Mouse (Mus musculus): ENCODE data around the gene Ppp2r3a. TPM values are rescaled to one million over a fixed set of nuclear protein-coding genes. Genes with fewer than 3 reads are reported as not detected.

Gene Ppp2r3a
- 100 to 1,000 TPM; 164 to 188 TPM for total RNA-seq (2021)
- long read RNA-seq, experiment 1, full-length matches to known transcripts: 49 of 77 reads
- long read RNA-seq, experiment 1, partial matches to known transcripts: 11 of 77 reads
- long read RNA-seq, experiment 1, other reads (novel, unspliced or antisense): 17 of 77 reads
- long read RNA-seq, experiment 2, full-length matches to known transcripts: 46 of 72 reads
- long read RNA-seq, experiment 2, partial matches to known transcripts: 10 of 72 reads
- long read RNA-seq, experiment 2, other reads (novel, unspliced or antisense): 16 of 72 reads

DNA sequence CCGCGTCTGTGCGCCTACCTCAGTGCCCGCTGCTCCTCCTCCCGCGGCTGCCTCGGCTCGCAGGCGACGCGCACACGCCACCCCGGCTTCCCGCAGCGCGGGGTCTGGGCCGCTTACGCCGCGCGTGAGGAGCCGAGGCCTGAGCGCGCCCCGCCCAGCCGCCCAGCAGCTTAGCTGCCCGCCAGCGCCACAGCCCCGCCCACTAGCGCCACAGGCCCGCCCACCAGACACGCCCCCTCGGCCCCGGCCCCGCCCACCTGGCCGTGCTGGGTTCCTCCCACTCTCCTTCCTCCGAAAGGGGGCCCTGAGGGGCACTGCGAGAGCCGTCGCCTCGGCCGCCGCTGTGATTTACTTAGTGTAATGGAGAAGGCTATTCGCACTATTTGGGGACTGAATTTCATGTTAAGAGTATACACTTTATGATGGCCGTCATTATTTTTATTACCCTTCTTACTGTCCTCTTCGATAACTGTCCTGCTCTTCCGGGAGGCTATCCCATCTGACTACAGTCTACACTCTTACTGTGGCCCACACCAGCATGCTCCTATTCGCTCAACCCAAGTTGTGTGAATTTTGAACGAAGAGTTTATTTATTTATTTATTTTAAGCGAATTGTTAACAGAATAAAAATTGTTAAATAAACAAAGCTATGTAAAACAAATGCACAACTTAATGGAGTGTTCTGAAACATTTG lies at the start of gene Ppp2r3a:
TSS of gene Ppp2r3a (minus strand) at position 152 of the 694 bp plus-strand sequence.
- DNase-seq (ENCODE audit: low spot score in 2 of 2): peak; percentile 99 to 100

DNA sequence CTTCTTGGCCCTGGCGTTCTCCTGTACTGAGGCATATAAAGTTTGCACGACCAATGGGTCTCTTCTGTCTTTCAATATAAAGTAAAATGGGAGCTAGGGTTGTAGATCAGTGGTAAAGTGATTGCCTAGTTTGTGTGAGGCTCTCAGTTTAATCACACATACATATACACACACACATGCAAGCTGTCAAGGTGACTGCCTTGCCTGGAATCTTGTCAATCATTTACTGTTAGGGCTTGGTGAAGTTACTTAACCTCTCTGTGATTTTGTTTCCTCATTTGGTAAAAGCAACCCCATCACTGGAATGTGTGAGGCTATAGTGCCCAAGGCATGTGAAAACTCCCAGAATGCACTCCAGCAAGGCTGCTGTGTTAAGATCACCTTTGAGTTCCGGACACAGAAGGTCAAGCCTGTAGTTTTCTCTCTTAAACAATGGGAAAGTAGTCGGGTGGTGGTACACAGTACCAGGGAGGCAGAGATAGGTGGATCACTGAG lies 48.9 kb upstream of the Ppp2r3a start:
- DNase-seq (ENCODE audit: low spot score in 2 of 2): no peak

DNA sequence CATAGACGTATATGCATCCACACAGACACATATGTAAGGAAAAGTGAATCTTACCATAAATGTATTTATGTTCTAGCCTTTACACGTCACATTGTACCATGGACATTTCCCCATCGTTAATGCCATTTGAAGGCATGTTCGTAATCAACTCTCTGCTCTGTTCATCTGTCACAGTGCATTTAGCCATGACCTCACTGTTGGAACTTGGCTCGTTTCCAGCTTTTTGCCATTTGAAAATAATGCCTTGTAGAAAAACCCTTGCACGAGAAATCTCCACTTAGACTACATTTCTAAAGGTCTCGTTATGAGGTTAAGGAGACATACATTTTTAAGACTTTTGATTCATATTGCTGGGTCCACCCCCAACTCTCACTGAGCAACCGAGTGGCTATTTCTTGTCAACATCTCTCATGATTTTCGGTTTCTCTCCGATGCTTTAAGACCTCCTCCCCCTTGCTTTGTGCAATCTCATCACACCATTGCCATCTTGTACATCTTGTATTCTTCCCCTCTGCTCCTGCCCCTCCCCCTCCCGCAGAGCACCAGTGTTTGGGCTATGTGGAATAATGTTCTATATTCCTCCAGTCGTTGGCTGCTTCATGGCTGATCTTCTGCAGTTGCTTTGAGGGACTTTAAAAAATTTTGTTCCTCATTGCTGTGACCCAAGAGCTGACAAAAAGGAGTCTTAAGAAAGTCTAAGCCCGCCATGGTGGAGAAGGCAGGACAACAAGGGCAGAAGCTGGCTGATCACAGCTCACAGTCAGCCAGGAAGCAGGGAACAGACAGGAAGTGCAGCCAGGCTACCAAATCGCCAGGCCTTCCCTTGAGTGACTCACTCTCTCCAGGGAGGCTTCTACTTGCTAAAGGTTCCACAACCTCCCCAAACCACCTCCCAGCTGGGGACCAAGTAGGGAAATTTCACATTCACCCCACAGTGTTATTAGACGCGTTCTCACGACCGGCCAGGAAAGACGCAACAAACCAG lies 40.4 kb upstream of the Ppp2r3a start:
- DNase-seq (ENCODE audit: low spot score in 2 of 2): no peak

DNA sequence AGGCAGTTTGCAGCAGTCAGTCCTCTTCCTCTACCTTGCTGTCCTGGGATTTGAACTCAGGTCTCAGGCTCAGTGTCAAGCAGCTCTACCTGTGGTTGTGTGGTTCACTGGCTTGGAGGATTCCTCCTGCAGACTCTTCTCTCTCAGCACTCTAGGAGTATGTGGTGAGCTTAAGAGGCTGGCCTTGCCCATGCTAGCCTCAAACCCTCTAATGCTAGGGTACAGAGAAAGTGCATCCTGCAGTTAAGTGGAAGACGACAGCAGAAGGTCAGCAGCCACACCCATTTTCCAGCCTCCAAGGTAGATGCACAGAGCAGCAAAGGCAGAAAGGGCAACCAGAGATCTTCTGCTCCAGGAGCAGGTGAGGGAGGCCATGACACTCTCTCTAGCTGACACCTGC lies 39.3 kb upstream of the Ppp2r3a start:
- DNase-seq (ENCODE audit: low spot score in 2 of 2): no peak

DNA sequence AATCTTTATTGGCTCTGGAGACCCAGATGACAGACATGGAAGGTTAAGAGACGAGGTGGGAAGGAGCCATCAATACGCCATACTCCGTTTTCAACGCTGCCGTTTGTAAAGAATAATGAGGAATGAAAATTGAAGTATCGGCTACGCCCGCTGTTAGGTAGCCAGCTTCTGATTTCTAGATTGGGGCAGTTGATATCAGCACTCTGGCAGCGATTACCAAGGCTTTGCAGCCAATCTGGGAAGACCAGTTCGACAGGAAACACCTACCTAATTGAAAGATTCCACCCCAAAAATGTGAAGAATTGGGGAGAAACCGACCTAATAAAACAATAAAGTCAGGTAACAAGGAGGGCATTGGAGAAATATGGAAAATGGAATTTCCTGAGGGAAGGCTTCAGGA lies 38.2 kb upstream of the Ppp2r3a start:
- no peak for DNase-seq (ENCODE audit: low spot score in 2 of 2)

DNA sequence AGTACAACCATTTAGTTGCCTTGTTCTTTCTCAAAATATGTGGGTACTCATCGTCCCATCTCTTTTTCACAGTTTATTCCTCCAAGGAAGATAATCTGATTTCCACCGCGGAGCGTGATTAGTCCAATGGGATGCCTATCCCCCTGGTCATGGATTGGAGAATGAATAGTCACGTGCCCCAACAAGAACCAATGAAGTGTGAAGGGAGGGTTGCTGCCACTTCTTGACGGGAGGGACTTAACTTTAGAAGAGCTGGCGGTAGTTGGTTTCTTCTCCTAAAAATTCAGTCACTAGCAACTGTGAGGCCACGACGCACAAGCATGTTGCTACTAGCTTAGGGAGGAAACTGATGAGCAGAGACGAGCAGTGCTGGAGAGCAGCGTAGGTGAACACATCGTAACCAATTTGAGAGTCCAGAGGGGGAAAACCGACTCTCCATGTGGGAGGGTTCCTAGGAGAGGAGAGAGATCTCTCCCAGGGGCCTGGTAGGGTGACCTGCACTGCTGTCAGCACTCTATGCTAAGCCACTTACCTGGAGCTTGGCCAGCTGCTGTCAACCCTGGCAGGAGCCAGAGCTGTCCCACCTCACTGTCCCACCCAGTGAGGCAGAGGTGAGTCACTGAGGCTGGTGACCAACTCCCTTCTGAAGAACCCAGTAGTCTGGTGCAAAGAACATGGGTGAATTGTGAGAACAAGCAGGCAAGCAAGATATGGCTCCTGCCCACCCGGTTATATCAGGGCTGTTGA lies 37.5 kb upstream of the Ppp2r3a start:
- DNase-seq (ENCODE audit: low spot score in 2 of 2): no peak

DNA sequence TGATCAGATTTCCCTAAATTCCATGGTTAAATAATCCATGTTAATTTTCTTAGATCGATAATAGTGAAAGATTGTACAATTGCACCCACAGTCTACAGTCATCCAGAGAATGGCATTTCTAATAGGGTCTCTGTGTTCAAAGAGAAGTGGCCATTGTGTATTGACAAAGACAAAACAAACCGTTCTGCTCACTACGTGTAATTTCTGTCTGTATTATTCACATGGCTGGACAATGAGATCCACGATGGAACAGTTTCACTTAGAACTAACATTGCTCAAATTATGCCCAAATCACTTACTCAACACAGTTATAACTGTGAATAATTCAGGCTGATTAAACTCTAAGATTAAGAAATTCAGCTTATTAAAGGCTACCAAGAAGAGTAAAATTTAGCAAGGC lies 35.2 kb upstream of the Ppp2r3a start:
- no peak for DNase-seq (ENCODE audit: low spot score in 2 of 2)

DNA sequence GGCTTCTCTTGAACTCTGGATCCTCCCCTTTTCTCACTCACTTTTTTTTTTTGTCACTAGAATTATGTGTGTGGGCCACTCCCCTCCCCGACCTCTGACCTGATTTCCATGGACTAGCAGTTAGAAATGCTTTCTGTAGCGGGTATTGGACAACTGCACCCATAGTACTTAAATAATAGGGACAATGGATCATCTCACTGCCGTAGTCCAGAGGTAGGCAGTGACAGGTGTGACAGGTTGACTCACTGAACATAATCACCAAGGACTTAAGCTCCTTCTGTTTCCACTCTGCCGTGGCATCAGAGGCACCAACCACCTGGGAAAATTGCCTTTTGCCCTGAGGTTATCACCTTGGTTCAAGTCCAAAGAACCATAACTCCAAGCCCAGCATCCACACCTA lies 32.5 kb upstream of the Ppp2r3a start:
- DNase-seq (ENCODE audit: low spot score in 2 of 2): no peak

DNA sequence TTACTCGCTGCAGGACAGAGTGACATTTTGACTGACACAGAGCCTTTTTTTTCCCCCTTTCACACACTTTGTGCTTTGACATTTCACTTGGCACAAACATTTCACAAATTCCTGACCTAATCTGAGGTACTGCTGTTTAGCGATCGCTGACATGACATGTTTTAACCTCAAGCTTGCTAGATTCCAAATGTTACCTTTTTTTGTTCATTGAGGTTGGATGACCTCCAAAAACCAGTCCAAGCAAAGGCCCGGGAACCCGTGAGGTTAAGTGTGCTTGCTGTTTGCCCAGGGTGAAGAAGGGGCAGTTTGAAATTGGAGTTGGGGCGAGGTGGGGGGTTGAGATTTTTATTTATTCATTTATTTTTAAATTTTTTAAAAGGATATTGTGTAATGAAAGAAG lies 31.1 kb upstream of the Ppp2r3a start:
- no peak for DNase-seq (ENCODE audit: low spot score in 2 of 2)

DNA sequence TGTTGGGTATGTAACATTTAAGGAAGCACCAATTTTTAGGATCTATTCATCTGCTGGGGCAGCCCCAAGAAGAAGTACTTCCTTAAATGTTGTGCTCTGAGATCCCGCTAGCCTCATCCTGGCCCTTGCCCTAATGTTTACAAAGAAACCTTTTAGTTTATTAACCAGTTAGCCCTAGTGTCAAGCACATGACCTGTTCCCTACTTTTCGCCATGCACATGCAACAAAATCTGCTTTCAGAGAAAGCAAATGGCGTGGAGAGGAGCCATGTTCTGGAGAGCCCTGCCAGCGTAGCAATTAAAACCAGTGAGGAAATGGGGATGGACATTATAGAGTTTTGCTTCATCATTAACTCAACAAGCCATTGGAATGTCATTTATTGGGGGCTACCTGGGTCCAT lies 30.3 kb upstream of the Ppp2r3a start:
- DNase-seq (ENCODE audit: low spot score in 2 of 2): no peak

DNA sequence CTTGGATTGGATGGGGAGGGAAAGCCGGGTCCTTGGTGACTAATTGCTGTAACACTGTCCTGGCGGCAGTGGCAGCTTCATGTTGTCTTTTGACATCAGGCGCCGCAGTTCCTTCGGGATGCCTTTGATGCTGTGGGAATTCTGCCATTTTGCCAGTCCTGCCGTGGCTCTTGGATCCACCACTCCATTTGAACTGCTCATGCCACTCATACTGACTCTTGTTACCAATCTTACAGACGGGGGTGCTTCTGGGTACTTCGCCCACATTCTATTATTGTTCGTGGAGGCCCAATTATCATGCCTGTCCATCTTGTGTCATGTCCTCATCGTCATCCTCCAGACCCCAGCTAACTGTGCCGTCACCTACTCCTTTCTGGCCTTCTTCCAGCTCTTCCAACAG lies 29.7 kb upstream of the Ppp2r3a start:
- no peak for DNase-seq (ENCODE audit: low spot score in 2 of 2)

DNA sequence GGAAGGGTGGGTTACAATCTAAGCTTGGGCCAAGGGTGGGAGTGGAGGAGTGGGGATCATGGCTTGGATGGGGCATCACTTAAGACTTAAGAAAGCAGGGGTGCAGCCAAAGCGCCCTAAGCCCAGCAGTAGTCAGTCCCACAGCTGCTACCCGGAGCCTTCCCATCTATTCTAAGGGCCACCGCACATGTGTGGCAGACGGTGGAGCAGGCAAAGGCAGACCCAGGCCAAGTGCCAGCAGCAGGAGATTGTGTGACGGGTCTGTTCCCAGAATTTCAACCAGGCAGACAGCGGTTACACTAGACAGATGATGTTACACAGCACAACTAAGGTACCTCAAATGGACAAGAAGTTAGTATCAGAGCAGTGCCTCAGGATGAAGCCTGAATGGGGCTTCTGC lies 29.3 kb upstream of the Ppp2r3a start:
- DNase-seq (ENCODE audit: low spot score in 2 of 2): no peak

DNA sequence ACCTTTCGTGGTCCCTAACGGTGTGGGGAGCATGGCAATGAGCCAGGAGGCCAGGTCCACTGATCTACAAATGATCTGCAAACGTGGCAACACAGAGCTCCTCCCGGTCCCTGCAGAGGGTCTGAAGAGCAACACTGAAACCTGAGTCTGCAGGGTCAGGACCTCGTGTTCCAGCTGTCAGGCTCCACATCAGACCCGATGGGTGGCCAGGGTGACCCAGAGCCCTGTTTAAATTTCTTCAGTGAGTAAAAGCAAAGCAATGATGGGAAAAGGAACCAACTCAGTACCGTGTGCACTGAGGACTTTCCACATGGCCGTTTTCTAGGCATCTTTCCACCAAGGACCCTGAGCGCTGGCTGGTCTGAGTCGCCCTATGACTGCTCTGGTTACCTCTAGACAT lies 28.6 kb upstream of the Ppp2r3a start:
- DNase-seq (ENCODE audit: low spot score in 2 of 2): no peak

DNA sequence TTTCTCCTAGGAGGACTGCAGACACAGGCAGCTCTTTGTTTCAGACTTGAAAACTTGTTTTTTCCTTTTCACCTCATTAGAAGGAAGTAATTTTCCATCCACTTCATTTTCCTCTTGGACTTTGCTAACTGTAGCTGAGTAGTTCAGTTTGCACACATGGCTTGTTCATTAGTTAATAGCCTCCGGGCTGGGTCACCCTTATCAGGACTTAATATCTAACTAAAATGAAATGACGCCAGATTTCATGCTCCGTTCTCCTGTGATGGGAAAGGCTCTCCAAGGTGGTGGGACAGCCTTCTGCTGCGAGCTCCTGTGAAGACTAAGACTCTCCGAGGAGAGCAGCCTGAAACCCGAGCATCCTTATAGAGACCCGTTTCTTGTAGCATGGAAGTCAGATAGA lies 21.1 kb upstream of the Ppp2r3a start:
- DNase-seq (ENCODE audit: low spot score in 2 of 2): no peak

DNA sequence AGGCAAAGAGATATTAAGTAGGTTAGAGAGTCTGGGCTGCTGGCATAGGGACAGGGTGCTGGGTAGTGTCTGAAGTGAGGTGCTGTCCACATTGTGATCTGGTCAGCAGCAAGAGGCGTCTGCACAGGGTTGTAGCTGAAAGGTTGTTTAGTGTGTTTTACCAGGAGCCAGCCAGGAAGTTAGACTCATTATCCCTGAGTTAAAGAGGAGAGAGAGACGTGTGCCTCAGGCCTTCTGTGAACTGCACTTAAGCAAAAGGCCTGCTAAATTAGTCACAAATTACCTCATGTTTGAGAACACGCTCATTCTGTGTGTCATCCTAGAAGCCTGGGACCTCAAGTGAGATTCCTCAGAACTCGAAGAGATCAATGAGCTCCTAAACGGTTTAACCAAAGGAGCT lies 18.4 kb upstream of the Ppp2r3a start:
- no peak for DNase-seq (ENCODE audit: low spot score in 2 of 2)

DNA sequence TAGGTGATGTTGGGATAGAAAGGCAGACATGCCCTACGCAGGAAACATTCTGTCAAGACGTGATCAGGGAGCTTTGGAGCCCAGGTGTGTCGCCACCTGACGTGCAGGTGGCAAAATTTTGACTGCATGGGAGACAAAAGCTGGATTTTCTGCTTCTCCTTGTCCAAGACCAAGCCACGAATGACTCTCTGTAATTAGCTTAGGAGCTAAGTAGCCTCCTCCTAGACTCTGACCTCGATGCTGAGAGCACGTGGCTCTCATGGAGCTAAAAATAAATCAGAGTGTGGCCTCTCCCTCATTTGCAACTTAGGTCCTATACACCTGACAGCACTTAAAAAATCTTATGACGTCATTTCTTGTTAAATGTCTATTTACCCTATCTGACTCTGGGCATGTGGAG lies 14.4 kb upstream of the Ppp2r3a start:
- DNase-seq (ENCODE audit: low spot score in 2 of 2): no peak

DNA sequence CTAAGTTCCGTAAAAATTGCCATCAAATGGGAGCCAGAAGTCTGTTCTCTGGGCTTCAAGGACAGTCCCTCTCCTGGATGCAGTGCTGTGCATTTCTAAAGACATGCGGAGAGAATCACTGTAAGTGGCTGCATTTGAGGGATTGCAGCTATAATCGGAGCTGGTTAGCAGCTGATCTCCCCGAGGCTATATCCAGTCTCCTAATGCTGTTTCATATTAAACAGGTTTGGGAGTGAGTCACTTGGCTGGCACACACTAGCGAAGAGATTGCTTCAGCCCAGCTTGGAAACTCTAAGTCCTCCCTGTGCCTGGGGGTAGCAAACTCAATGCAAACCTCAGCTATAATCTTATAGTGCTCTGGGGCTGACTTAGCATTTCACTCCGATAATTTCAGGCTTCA lies 14.0 kb upstream of the Ppp2r3a start:
- no peak for DNase-seq (ENCODE audit: low spot score in 2 of 2)

DNA sequence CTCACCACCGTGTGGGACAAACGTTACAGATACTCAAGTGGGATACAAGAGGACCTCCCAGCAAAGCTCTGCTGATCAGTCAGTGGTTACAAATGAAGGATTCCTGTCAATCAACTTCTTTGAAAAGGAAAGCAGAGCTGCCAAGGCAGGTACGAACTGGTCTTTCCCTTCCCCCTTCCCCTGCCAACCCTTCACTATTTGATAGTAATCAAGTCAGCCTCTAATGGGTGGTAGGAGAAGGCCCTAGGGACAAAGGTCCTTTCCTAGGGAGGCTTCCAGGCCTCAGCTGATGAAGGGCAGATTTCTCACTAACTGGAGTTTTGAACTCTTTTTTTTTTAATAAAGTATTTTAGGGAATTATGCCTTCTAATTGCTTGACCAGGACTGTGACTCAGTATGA lies 11.2 kb upstream of the Ppp2r3a start:
- DNase-seq (ENCODE audit: low spot score in 2 of 2): no peak

DNA sequence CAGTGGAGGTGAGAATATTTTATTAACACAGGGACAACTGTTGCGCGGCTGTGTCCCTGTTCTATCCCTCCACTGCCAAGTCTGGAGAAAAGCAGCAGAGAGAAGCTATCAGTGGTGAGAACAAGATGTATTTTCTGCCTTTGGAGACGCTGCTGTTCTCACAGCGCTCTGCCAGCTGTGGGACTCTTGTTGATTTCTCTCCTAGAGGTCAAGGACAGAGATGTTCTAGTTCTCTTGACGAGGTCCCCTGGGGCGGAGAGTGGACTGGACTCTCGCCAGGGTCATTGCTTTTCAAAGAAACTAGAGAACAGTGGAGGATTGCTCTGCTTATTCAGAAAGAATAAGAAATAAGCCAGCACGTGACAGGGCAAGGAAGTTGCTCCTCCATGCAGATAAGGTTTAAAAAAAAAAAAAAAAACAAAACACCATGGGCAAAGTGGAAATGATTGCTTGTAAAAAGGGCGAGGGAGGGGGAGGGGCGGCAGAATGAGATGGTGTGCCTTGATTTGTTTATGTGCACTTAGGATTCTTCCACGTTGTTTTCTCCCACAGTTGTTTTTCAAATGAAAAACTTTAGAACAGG lies 10.5 kb upstream of the Ppp2r3a start:
- DNase-seq (ENCODE audit: low spot score in 2 of 2): peak in 1 of 2 experiments; percentile 44

DNA sequence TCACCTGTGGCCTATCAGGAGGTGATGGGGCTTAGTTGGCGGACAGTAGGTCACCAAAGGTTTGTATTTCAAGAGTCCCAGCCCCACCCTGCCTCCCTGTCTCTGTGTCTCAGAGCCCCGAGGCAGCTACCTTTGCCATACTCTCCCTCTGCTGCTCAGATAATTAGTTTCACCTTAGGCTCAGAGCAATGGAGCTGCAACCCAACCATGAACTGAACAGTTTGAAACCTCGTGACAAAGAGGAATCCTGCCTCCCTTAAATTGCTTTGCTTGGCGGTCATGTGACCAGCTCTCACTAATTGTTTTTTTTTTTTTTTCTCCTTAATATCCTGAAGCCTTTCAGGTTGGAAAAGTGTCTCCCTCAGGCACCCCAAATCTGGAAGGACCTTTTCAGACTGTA lies 9.8 kb upstream of the Ppp2r3a start:
- DNase-seq (ENCODE audit: low spot score in 2 of 2): no peak

DNA sequence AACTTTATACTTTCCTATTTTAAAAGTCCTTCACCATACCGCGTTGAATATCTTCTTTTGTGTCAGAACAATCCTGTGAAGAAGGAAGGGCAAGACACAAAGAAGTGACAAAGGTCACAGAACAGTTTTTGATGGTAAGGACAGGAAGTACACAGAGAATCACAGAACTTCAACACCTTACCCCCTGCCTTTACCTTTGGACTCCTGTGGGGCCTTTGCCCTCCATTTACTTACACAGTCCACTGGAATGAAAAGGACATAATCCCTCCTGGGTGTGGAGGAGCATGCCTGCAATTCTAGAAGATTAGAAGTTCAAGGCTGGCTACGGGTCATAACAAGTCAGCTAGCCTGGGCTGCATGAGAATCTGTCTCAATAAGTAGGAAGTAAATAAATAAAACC lies 1.5 kb upstream of the Ppp2r3a start:
- DNase-seq (ENCODE audit: low spot score in 2 of 2): no peak
